In genomic region chr14:39472146-39472751, GRCm38 (mm10) we compare ENCODE assay signal across 9 mouse cellular contexts. TPM values are rescaled to one million over a fixed set of nuclear protein-coding genes. Genes with fewer than 3 reads are reported as not detected.
A peak's percentile ranks its signal among the peaks of the same experiment; 100 is the strongest.
DNase-seq lines count a peak whose midpoint lies in the region; ATAC-seq lines count a peak whose summit lies in the region.
"Had no signal": no experiment of that assay in that cellular context is flagged by ENCODE, and none has a peak within 500 bp of the region (broad histone marks: within the 10 kb centered on the region; RNA-seq: fewer than 3 reads in every experiment).

No protein-coding gene starts in this region.

- 2% methylated on average over 55 of the region's 56 CpGs for whole genome bisulfite sequencing in heart, embryonic 10.5 days
- WGBS in embryonic facial prominence, embryonic 13.5 days, result 3% methylated on average over 49 of the region's 56 CpGs
- 1% methylated on average over 56 of the region's 56 CpGs for WGBS in midbrain, embryonic 10.5 days

- ATAC-seq in embryonic facial prominence, embryonic 13.5 days (ENCODE audit: insufficient number of reproducible peaks, insufficient read depth, low FRiP score, low TSS enrichment, low read depth), result peak; percentile 54; the same call in 1 of the 2 replicates

- intact Hi-C loops in heart, postnatal 10 days (cut with DNase I), result no loop called here

- H3K4me1 ChIP-seq in heart, embryonic 10.5 days, result peaks cover 12% of the 10 kb centered on the region; the same call in 1 of the 2 replicates
- H3K4me1 ChIP-seq in embryonic facial prominence, embryonic 13.5 days, result peaks cover 24% of the 10 kb centered on the region
- peaks cover 29% of the 10 kb centered on the region for H3K4me1 ChIP-seq in midbrain, embryonic 10.5 days

- peak overlapping the region; percentile 91 for H3K4me2 ChIP-seq in embryonic facial prominence, embryonic 13.5 days

- H3K27me3 ChIP-seq in heart, embryonic 10.5 days (ENCODE audit: insufficient read depth, poor library complexity, severe bottlenecking), result peaks cover 73% of the 10 kb centered on the region
- H3K27me3 ChIP-seq in embryonic facial prominence, embryonic 13.5 days, result peaks cover 87% of the 10 kb centered on the region
- H3K27me3 ChIP-seq in midbrain, embryonic 10.5 days (ENCODE audit: low read depth, poor library complexity, severe bottlenecking), result peaks cover 69% of the 10 kb centered on the region

- no peak overlapping the region for H3K27ac ChIP-seq in heart, embryonic 10.5 days
- H3K27ac ChIP-seq in embryonic facial prominence, embryonic 13.5 days, result no peak overlapping the region
- H3K27ac ChIP-seq in midbrain, embryonic 10.5 days (replicated peaks), result peak overlapping the region; percentile 75

- peak overlapping the region; percentile 60 for H3K4me3 ChIP-seq in heart, embryonic 10.5 days
- H3K4me3 ChIP-seq in embryonic facial prominence, embryonic 13.5 days, result peak overlapping the region; percentile 56
- peak overlapping the region; percentile 69 for H3K4me3 ChIP-seq in midbrain, embryonic 10.5 days
- H3K4me3 ChIP-seq: erythroblast, embryonic 14.5 days had no signal

- H3K36me3 ChIP-seq in heart, embryonic 10.5 days, result no peaks in the 10 kb centered on the region
- no peaks in the 10 kb centered on the region for H3K36me3 ChIP-seq in embryonic facial prominence, embryonic 13.5 days
- H3K36me3 ChIP-seq in midbrain, embryonic 10.5 days, result no peaks in the 10 kb centered on the region

- peak overlapping the region; percentile 52 for H3K9ac ChIP-seq in embryonic facial prominence, embryonic 13.5 days

- DNase-seq in heart, embryonic 10.5 days (ENCODE audit: low spot score), result no peak
- DNase-seq in heart, postnatal 10 days, result no peak
- DNase-seq in R1 (ENCODE audit: low read depth, low spot score), result peak; percentile 5
- peak; percentile 23 to 45 for DNase-seq in layer of hippocampus, adult 18-20 months (ENCODE audit: low spot score in 2 of 2)
- peak; percentile 19 for DNase-seq in midbrain, embryonic 10.5 days (ENCODE audit: low spot score)
- DNase-seq in ovary, adult 18-20 months (ENCODE audit: low spot score), result no peak
- DNase-seq in urinary bladder, postnatal 25 days (ENCODE audit: low spot score), result no peak

- H3K9me3 ChIP-seq in heart, embryonic 10.5 days, result no peaks in the 10 kb centered on the region
- H3K9me3 ChIP-seq in embryonic facial prominence, embryonic 13.5 days, result no peaks in the 10 kb centered on the region
- no peaks in the 10 kb centered on the region for H3K9me3 ChIP-seq in midbrain, embryonic 10.5 days (replicated peaks)

RNA-seq across cellular contexts. Expression of gene Nrg3, which starts 0.6 kb away (rescaled TPM):
- polyA plus RNA-seq in heart, embryonic 10.5 days (2016; fragmentation: Nextera tagmentation; extraction: Ambion mirVana), result 0.09 TPM in 1 of 2 replicates, not detected in the other
- total RNA-seq in heart, postnatal 10 days (2021), result not detected
- 0.17 and 0.55 TPM in 2 replicates for polyA plus RNA-seq in embryonic facial prominence, embryonic 13.5 days (2015; fragmentation: Nextera tagmentation; extraction: Ambion mirVana)
- 10 to 100 TPM; 52.0 to 58.2 TPM for total RNA-seq in layer of hippocampus, adult 18-20 months (2021)
- polyA plus RNA-seq in midbrain, embryonic 10.5 days (2016; fragmentation: Nextera tagmentation; extraction: Ambion mirVana), result 0.28 and 0.87 TPM in 2 replicates
- polyA plus RNA-seq: erythroblast, embryonic 14.5 days had no signal

Comparison
In these comparisons a context has a peak if more than half of its experiments do, and no peak if none do; other contexts are left out.
1. DNase-seq: peak in R1 (single experiment), layer of hippocampus, adult 18-20 months (2 of 2) and midbrain, embryonic 10.5 days (single experiment); none in heart, embryonic 10.5 days (single experiment), heart, postnatal 10 days (0 of 2), ovary, adult 18-20 months (single experiment) and urinary bladder, postnatal 25 days (single experiment).
2. Peak in every context shown above with its lines, with median percentiles within 50 percentile points of each other: H3K4me3 ChIP-seq.